In genomic region chr8:84641578-84642361, GRCm38 (mm10) we compare ENCODE assay signal across 21 mouse cellular contexts. TPM values are rescaled to one million over a fixed set of nuclear protein-coding genes. Genes with fewer than 3 reads are reported as not detected.
A peak's percentile ranks its signal among the peaks of the same experiment; 100 is the strongest.
DNase-seq lines count a peak whose midpoint lies in the region; ATAC-seq and TF ChIP-seq lines count a peak whose summit lies in the region.
"Had no signal": no experiment of that assay in that cellular context is flagged by ENCODE, and none has a peak within 500 bp of the region (broad histone marks: within the 10 kb centered on the region; RNA-seq: fewer than 3 reads in every experiment).

No protein-coding gene starts in this region.

- 93% methylated on average over 1 of the region's 1 CpGs for WGBS in limb, embryonic 10.5 days
- WGBS in hindbrain, embryonic 11.5 days: 81% methylated on average over 1 of the region's 1 CpGs

- TF ChIP-seq CTCF in layer of hippocampus, adult 2 months (conservative IDR thresholded peaks at IDR 0.05): peak; percentile 41; the same call in 1 of the 2 replicates
- peak in 1 of 2 experiments; percentile 34; a peak in 2 of 4 replicates for TF ChIP-seq CTCF in CH12.LX (conservative IDR thresholded peaks at IDR 0.05 in 1 of 2, IDR thresholded peaks at IDR 0.05 in 1 of 2; ENCODE audit: low read depth in 2 of 2, low read length in 2 of 2)

- no peak overlapping the region for H3K4me3 ChIP-seq in layer of hippocampus, adult 2 months
- H3K4me3 ChIP-seq in CH12.LX (replicated peaks in 1 of 3; ENCODE audit: low read depth in 2 of 3, low read length in 2 of 3, poor library complexity in 1 of 3): no peak overlapping the region
- H3K4me3 ChIP-seq in limb, embryonic 10.5 days: no peak overlapping the region
- no peak overlapping the region for H3K4me3 ChIP-seq in hindbrain, embryonic 11.5 days (ENCODE audit: low read depth, low read length)
- H3K4me3 ChIP-seq: forebrain, embryonic 15.5 days; hindbrain, embryonic 15.5 days; lung, embryonic 15.5 days; midbrain, embryonic 12.5 days had no signal

- H3K9ac ChIP-seq in CH12.LX (ENCODE audit: insufficient read depth, low read depth): peak overlapping the region; percentile 33; the same call in 1 of the 2 replicates
- no peak overlapping the region for H3K9ac ChIP-seq in hindbrain, embryonic 11.5 days (ENCODE audit: low read depth, low read length)
- H3K9ac ChIP-seq: forebrain, embryonic 15.5 days; hindbrain, embryonic 15.5 days; lung, embryonic 15.5 days; midbrain, embryonic 12.5 days had no signal

- no peaks in the 10 kb centered on the region for H3K79me2 ChIP-seq in CH12.LX (replicated peaks; ENCODE audit: control insufficient read depth, extremely low read depth, insufficient read depth, poor library complexity, severe bottlenecking)

- no peak overlapping the region for H3K27ac ChIP-seq in layer of hippocampus, adult 2 months
- no peak overlapping the region for H3K27ac ChIP-seq in CH12.LX (ENCODE audit: insufficient read depth, low read depth)
- 0 out of 2 replicates have a peak overlapping the region, but pooled peaks have one; percentile 57 for H3K27ac ChIP-seq in limb, embryonic 10.5 days
- H3K27ac ChIP-seq in hindbrain, embryonic 11.5 days (ENCODE audit: low read depth, low read length): no peak overlapping the region
- H3K27ac ChIP-seq: forebrain, embryonic 15.5 days; hindbrain, embryonic 15.5 days; lung, embryonic 15.5 days; midbrain, embryonic 12.5 days had no signal

- peaks cover 9 to 31% of the 10 kb centered on the region in 2 experiments for H3K4me1 ChIP-seq in CH12.LX (ENCODE audit: control insufficient read depth in 1 of 2, insufficient read depth in 2 of 2)
- H3K4me1 ChIP-seq in limb, embryonic 10.5 days: peaks cover 45% of the 10 kb centered on the region
- H3K4me1 ChIP-seq in hindbrain, embryonic 11.5 days (replicated peaks; ENCODE audit: control insufficient read depth, insufficient read depth, low read length): no peaks in the 10 kb centered on the region

- H3K4me2 ChIP-seq in CH12.LX (ENCODE audit: insufficient read depth, low read depth, poor library complexity, severe bottlenecking): no peak overlapping the region
- H3K4me2 ChIP-seq in hindbrain, embryonic 11.5 days (replicated peaks; ENCODE audit: low read depth, low read length): no peak overlapping the region
- H3K4me2 ChIP-seq: forebrain, embryonic 15.5 days; hindbrain, embryonic 15.5 days; lung, embryonic 15.5 days; midbrain, embryonic 12.5 days had no signal

- no peaks in the 10 kb centered on the region for H3K9me3 ChIP-seq in CH12.LX (replicated peaks; ENCODE audit: low read length)
- H3K9me3 ChIP-seq in limb, embryonic 10.5 days (replicated peaks): no peaks in the 10 kb centered on the region
- H3K9me3 ChIP-seq in hindbrain, embryonic 11.5 days (ENCODE audit: control insufficient read depth, low read length): no peaks in the 10 kb centered on the region
- H3K9me3 ChIP-seq: forebrain, embryonic 15.5 days; hindbrain, embryonic 15.5 days; lung, embryonic 15.5 days; midbrain, embryonic 12.5 days had no signal

- peaks cover 2% of the 10 kb centered on the region for H3K27me3 ChIP-seq in CH12.LX (replicated peaks)
- H3K27me3 ChIP-seq in limb, embryonic 10.5 days (ENCODE audit: low read depth, poor library complexity, severe bottlenecking): no peaks in the 10 kb centered on the region
- H3K27me3 ChIP-seq in hindbrain, embryonic 11.5 days (ENCODE audit: control insufficient read depth, insufficient read depth, low read length): no peaks in the 10 kb centered on the region
- H3K27me3 ChIP-seq: forebrain, embryonic 15.5 days; hindbrain, embryonic 15.5 days; lung, embryonic 15.5 days; midbrain, embryonic 12.5 days had no signal

- ATAC-seq in hindbrain, embryonic 11.5 days (ENCODE audit: low FRiP score): no peak
- ATAC-seq: forebrain, embryonic 15.5 days had no signal

- dilution Hi-C loops in CH12.LX (cut with MboI; ENCODE audit: extremely low pct_ligation_motif_present, extremely low pct_unique_long_range_greater_than_20kb, low sequenced_read_pairs): no loop called here

- in situ Hi-C loops in CH12.LX (cut with MboI; ENCODE audit: low pct_ligation_motif_present, low pct_unique_long_range_greater_than_20kb, low sequenced_read_pairs): no loop called here

- no peaks in the 10 kb centered on the region for H3K36me3 ChIP-seq in CH12.LX (replicated peaks in 1 of 2; ENCODE audit: control insufficient read depth in 1 of 2, insufficient read depth in 1 of 2, low read length in 1 of 2)
- H3K36me3 ChIP-seq in limb, embryonic 10.5 days: no peaks in the 10 kb centered on the region
- no peaks in the 10 kb centered on the region for H3K36me3 ChIP-seq in hindbrain, embryonic 11.5 days (ENCODE audit: control insufficient read depth, insufficient read depth, low read length)
- H3K36me3 ChIP-seq: forebrain, embryonic 15.5 days; hindbrain, embryonic 15.5 days; lung, embryonic 15.5 days; midbrain, embryonic 12.5 days had no signal

- no peak for DNase-seq in layer of hippocampus, adult 2 months (ENCODE audit: low spot score in 2 of 2)
- DNase-seq in layer of hippocampus, adult 9-11 months: no peak
- DNase-seq in 3T3-L1 (ENCODE audit: low read depth, low spot score): peak; percentile 66
- no peak for DNase-seq in CH12.LX (ENCODE audit: extremely low read depth)
- no peak for DNase-seq in limb, embryonic 10.5 days (ENCODE audit: low spot score)
- DNase-seq in cerebellum, adult 11-12 months: no peak
- DNase-seq in cerebellum, postnatal 36 days: no peak
- no peak for DNase-seq in hindbrain, embryonic 11.5 days (ENCODE audit: low spot score)
- DNase-seq: adrenal gland, postnatal 10 days; cerebellum, adult 9-11 months; embryo, embryonic 11 days; heart, adult 18-20 months; kidney, adult 18-20 months; kidney, postnatal 36 days; layer of hippocampus, postnatal 36 days; right cerebral cortex, postnatal 14 days; thymus, adult 18-20 months had no signal

- TF ChIP-seq POLR2A in CH12.LX (IDR thresholded peaks at IDR 0.05; ENCODE audit: low read depth, low read length): no peak

- no peak for TF ChIP-seq EP300 in CH12.LX (IDR thresholded peaks at IDR 0.05; ENCODE audit: low read length)

- TF ChIP-seq RAD21 in CH12.LX (IDR thresholded peaks at IDR 0.05; ENCODE audit: low read depth, low read length): no peak; the same call in 1 of the 2 replicates

TF ChIP-seq in CH12.LX, 34 proteins besides CTCF, POLR2A, EP300 and RAD21 (continues in another document):
- TF ChIP-seq E2F4 (IDR thresholded peaks at IDR 0.05; ENCODE audit: insufficient replicate concordance, low read depth, low read length) (no peak), GABPA (IDR thresholded peaks at IDR 0.05; ENCODE audit: insufficient replicate concordance, low read depth, low read length) (no peak), ZC3H11A (IDR thresholded peaks at IDR 0.05; ENCODE audit: low read depth, low read length) (no peak), IRF4 (IDR thresholded peaks at IDR 0.05; ENCODE audit: low read depth, low read length) (no peak), SMC3 (IDR thresholded peaks at IDR 0.05; ENCODE audit: low read depth, low read length) (no peak), RCOR1 (conservative IDR thresholded peaks at IDR 0.05; ENCODE audit: low read depth, low read length) (no peak), MAX (IDR thresholded peaks at IDR 0.05; ENCODE audit: low read length) (no peak), PAX5 (IDR thresholded peaks at IDR 0.05; ENCODE audit: low read length) (no peak), SIN3A (IDR thresholded peaks at IDR 0.05; ENCODE audit: low read length) (no peak), UBTF (IDR thresholded peaks at IDR 0.05; ENCODE audit: low read depth, low read length) (no peak), JUN (IDR thresholded peaks at IDR 0.05; ENCODE audit: insufficient read depth, low read depth, low read length) (no peak), MXI1 (IDR thresholded peaks at IDR 0.05; ENCODE audit: low read depth, low read length) (no peak), KAT2A (IDR thresholded peaks at IDR 0.05; ENCODE audit: insufficient replicate concordance, low read length) (no peak), TBP (conservative IDR thresholded peaks at IDR 0.05; ENCODE audit: low read depth, low read length) (peak; percentile 66; the same call in 1 of the 2 replicates), ETS1 (conservative IDR thresholded peaks at IDR 0.05; ENCODE audit: low read depth, low read length) (no peak), USF2 (conservative IDR thresholded peaks at IDR 0.05; ENCODE audit: low read depth, low read length) (no peak), MEF2A (IDR thresholded peaks at IDR 0.05; ENCODE audit: borderline replicate concordance, low read depth, low read length) (no peak), MAFK (IDR thresholded peaks at IDR 0.05; ENCODE audit: insufficient replicate concordance, low read length) (no peak)

RNA-seq across cellular contexts. Expression of gene Ier2, which starts 20.9 kb away (rescaled TPM):
- total RNA-seq in layer of hippocampus, adult 2 months (2021): 1 to 10 TPM; 5.1 to 7.2 TPM
- total RNA-seq in CH12.LX (2012; rRNA removed): 22.7 and 30.3 TPM in 2 replicates
- total RNA-seq in CH12.LX (2014; rRNA removed): 30.9 and 35.4 TPM in 2 replicates
- polyA plus RNA-seq in CH12.LX (2012; ENCODE audit: insufficient read length, low read depth): 25.7 and 26.3 TPM in 2 replicates
- 199 and 229 TPM in 2 replicates for polyA plus RNA-seq in limb, embryonic 10.5 days (2016; fragmentation: Nextera tagmentation; extraction: Ambion mirVana)
- polyA plus RNA-seq in hindbrain, embryonic 11.5 days (2014; fragmentation: Nextera tagmentation; extraction: Ambion mirVana): 60.5 and 61.5 TPM in 2 replicates

RNA-seq across cellular contexts. Expression of gene Trmt1, which starts 44.3 kb away (rescaled TPM):
- total RNA-seq in layer of hippocampus, adult 2 months (2021): 100 to 1,000 TPM; 109 to 113 TPM
- total RNA-seq in CH12.LX (2012; rRNA removed) (157 and 160 TPM in 2 replicates), CH12.LX (2014; rRNA removed) (77.0 and 94.5 TPM in 2 replicates)
- 140 and 157 TPM in 2 replicates for polyA plus RNA-seq in CH12.LX (2012; ENCODE audit: insufficient read length, low read depth)
- polyA plus RNA-seq in limb, embryonic 10.5 days (2016; fragmentation: Nextera tagmentation; extraction: Ambion mirVana): 71.7 and 79.3 TPM in 2 replicates
- polyA plus RNA-seq in hindbrain, embryonic 11.5 days (2014; fragmentation: Nextera tagmentation; extraction: Ambion mirVana): 47.9 and 51.1 TPM in 2 replicates

RNA-seq across cellular contexts. Expression of gene Nacc1, which starts 45.9 kb away (rescaled TPM):
- 10 to 100 TPM; 91.8 to 93.9 TPM for total RNA-seq in layer of hippocampus, adult 2 months (2021)
- total RNA-seq in CH12.LX (2012; rRNA removed): 45.1 and 49.0 TPM in 2 replicates
- total RNA-seq in CH12.LX (2014; rRNA removed): 21.9 and 23.3 TPM in 2 replicates
- 73.0 and 84.1 TPM in 2 replicates for polyA plus RNA-seq in CH12.LX (2012; ENCODE audit: insufficient read length, low read depth)
- 31.7 and 32.0 TPM in 2 replicates for polyA plus RNA-seq in limb, embryonic 10.5 days (2016; fragmentation: Nextera tagmentation; extraction: Ambion mirVana)
- 19.7 and 20.5 TPM in 2 replicates for polyA plus RNA-seq in hindbrain, embryonic 11.5 days (2014; fragmentation: Nextera tagmentation; extraction: Ambion mirVana)

RNA-seq across cellular contexts. Expression of gene Lyl1, which starts 59.5 kb away (rescaled TPM):
- 1 to 10 TPM; 2.3 to 2.6 TPM for total RNA-seq in layer of hippocampus, adult 2 months (2021)
- 38.5 and 45.5 TPM in 2 replicates for total RNA-seq in CH12.LX (2012; rRNA removed)
- total RNA-seq in CH12.LX (2014; rRNA removed): 20.3 and 20.6 TPM in 2 replicates
- polyA plus RNA-seq in CH12.LX (2012; ENCODE audit: insufficient read length, low read depth): 53.2 and 54.5 TPM in 2 replicates
- 4.6 and 4.7 TPM in 2 replicates for polyA plus RNA-seq in limb, embryonic 10.5 days (2016; fragmentation: Nextera tagmentation; extraction: Ambion mirVana)
- polyA plus RNA-seq in hindbrain, embryonic 11.5 days (2014; fragmentation: Nextera tagmentation; extraction: Ambion mirVana): 5.3 and 5.4 TPM in 2 replicates
